Mouse (Mus musculus) liver, embryonic 16.5 days (tissue): ENCODE measurements around the gene Ppp2r2c. TPM values are rescaled to one million over a fixed set of nuclear protein-coding genes. Genes with fewer than 3 reads are reported as not detected.

Experiments used
- ATAC-seq: fragments of 200-750 bp; cut with Nextera tagmentation; 2 replicates; pipeline ENCODE4 v1.8.0; 2017; ENCODE audit warnings: low read depth, mild to moderate bottlenecking, moderate number of reproducible peaks, moderate library complexity
- H3K27ac ChIP-seq: fragments of 300-500 bp; sonication (generic); 2 replicates; pipeline ENCODE4 v1.5.1; 2014; ENCODE audit warnings: mild to moderate bottlenecking, low read length
- H3K27me3 ChIP-seq: fragments of 300-500 bp; sonication (generic); 2 replicates; pipeline ENCODE4 v1.6.1; 2014; ENCODE audit warnings: low read depth, low read length, mixed read lengths; ENCODE audit not compliant: control insufficient read depth, insufficient read depth
- H3K36me3 ChIP-seq: fragments of 300-500 bp; sonication (generic); 2 replicates; pipeline ENCODE4 v1.6.1; 2014; ENCODE audit warnings: mild to moderate bottlenecking; ENCODE audit not compliant: control insufficient read depth, insufficient read depth
- H3K4me1 ChIP-seq: fragments of 300-500 bp; sonication (generic); 2 replicates; pipeline ENCODE4 v1.6.1; 2014; ENCODE audit warnings: low read depth, low read length, mixed read lengths; ENCODE audit not compliant: control insufficient read depth
- H3K4me2 ChIP-seq: fragments of 300-500 bp; sonication (generic); 2 replicates; pipeline ENCODE4 v1.6.1; 2014; ENCODE audit warnings: low read depth, low read length, mixed read lengths
- H3K4me3 ChIP-seq: fragments of 300-500 bp; sonication (generic); 2 replicates; pipeline ENCODE4 v1.5.1; 2014; ENCODE audit warnings: low read depth, mild to moderate bottlenecking, low read length
- H3K9ac ChIP-seq: fragments of 300-500 bp; sonication (generic); 2 replicates; pipeline ENCODE4 v1.6.1; 2014; ENCODE audit warnings: low read depth, low read length
- H3K9me3 ChIP-seq: fragments of 300-500 bp; sonication (generic); replicated peaks from 2 replicates; pipeline ENCODE4 v1.6.1; 2016; ENCODE audit warnings: low read length; ENCODE audit not compliant: control insufficient read depth
- WGBS: fragments of 180-500 bp; shearing (Covaris S2); extraction: QIAGEN DNeasy Blood & Tissue Kit; methylation state at CpG from one replicate; pipeline ENCODE4 v1.1.7; 2014; ENCODE audit not compliant: insufficient replicate concordance; 5-methylcytosine and 5-hydroxymethylcytosine counted together
- polyA plus RNA-seq: library from polyadenylated mRNA; unstranded; fragments of >200 nt; fragmentation: Nextera tagmentation; extraction: Ambion mirVana; gene quantifications from 2 replicates; pipeline ENCODE4 v1.2.1, GENCODE M21; 2015

Ppp2r2c gene
- polyA plus RNA-seq, 1 experiment from 2014 or later, result 0.02 TPM

DNA sequence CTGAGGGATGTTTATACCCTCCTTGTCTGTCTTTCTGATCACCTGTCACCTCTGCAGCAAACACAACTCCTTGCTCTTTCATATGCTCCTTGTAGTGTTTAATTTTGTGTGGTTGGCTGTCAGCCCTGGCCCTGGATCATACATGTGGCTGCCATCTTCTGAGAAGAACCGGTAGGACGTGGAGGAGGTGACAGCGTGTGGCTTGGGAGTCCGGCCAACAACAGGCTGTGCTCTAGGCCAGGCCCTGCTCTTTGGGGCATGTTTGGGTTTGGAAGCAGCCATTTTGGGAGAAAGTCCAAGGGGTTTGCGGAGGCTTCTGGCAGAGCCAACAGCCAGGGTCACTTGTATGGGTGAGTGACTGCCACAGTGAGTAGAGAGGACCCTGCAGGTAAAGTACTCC is 12.3 kb downstream of the Ppp2r2c start:
- Histone ChIP-seq H3K4me3 (no peak overlapping the region), H3K9ac (no peak overlapping the region), H3K36me3 (no peaks in the 10 kb centered on the region), H3K27me3 (no peaks in the 10 kb centered on the region), H3K4me2 (no peak overlapping the region), H3K9me3 (no peaks in the 10 kb centered on the region), H3K4me1 (no peaks in the 10 kb centered on the region), H3K27ac (no peak overlapping the region)
- ATAC-seq, result no peak
- WGBS, result 73% methylated on average over 5 of the region's 5 CpGs

DNA sequence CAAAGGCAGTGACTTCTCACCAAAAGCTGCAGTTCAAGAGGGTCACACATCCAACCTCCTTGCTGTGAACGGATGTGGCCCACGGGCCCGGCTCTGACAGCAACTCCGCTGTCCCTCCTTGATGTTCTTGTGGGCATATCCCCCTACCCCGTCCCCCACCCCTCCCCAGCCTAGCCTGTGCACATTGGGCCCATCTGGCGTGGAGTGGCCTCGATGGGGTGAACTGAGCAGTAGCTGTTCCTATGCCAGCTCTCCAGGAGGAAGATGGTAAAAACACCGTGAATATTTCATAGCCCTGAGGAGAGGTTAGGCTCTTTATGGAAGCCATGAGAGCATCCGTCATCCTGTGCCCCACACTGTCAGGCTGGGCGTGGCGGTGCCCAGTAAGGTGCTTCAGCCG is 15.2 kb downstream of the Ppp2r2c start:
- Histone ChIP-seq H3K27me3 (no peaks in the 10 kb centered on the region), H3K36me3 (no peaks in the 10 kb centered on the region), H3K9me3 (no peaks in the 10 kb centered on the region), H3K27ac (no peak overlapping the region), H3K4me3 (no peak overlapping the region), H3K4me2 (no peak overlapping the region), H3K4me1 (no peaks in the 10 kb centered on the region), H3K9ac (no peak overlapping the region)
- ATAC-seq, result no peak
- WGBS, result 59% methylated on average over 12 of the region's 12 CpGs

DNA sequence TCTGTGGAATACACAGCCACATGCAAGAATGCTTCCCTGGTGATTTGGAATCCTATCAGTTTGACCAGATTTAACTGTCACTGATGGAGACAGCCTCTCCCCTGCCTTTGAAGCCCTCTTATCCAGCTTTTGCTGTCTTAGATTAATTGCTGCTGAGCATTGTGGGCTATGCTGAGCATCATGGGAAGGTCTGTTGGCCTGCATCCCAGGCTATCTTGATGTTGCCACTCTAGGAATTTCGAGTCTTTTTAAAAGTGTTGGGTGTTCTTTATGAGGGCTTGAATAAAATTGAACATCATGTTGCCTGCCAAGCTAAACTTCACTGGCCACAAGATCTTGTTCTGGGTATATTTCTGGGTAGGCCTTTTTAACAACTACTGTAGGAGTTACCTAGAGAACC is 16.8 kb downstream of the Ppp2r2c start:
- H3K27ac ChIP-seq, result no peak overlapping the region
- WGBS, result 32% methylated on average over 1 of the region's 1 CpGs
- ATAC-seq, result no peak
- no peak overlapping the region for H3K4me3 ChIP-seq
- H3K27me3 ChIP-seq, result no peaks in the 10 kb centered on the region
- H3K4me2 ChIP-seq, result no peak overlapping the region
- no peak overlapping the region for H3K9ac ChIP-seq
- H3K4me1 ChIP-seq, result no peaks in the 10 kb centered on the region
- H3K9me3 ChIP-seq, result no peaks in the 10 kb centered on the region
- H3K36me3 ChIP-seq, result no peaks in the 10 kb centered on the region

- Histone ChIP-seq H3K4me2 (no peak overlapping the region), H3K36me3 (no peaks in the 10 kb centered on the region), H3K27me3 (no peaks in the 10 kb centered on the region), H3K4me3 (no peak overlapping the region), H3K9ac (no peak overlapping the region), H3K4me1 (no peaks in the 10 kb centered on the region), H3K27ac (no peak overlapping the region), H3K9me3 (no peaks in the 10 kb centered on the region)
- WGBS, result 66% methylated on average over 5 of the region's 5 CpGs
- no peak for ATAC-seq
Observed at GRCm38 (mm10) chr5:36885595-36885994, 17.3 kb downstream of the Ppp2r2c start.

DNA sequence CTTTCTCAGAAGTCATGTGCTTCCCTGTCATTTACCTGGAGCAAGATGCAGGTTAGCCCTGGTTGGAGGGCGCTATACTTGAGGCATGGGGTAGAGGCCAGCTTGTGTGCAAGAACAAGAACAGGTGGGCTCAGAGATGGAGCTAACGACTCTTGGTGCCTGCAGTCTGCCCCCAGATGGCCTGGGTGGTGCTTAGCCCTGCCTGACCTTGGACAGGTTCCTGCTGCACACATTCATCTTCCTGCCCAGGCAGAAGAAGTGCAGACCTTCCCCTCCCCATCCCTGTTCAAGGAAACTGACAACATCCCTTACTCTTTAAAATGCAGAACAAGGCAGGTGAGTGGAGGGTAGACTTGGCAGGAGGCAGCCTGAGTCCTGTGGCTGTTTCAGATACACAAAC is 18.0 kb downstream of the Ppp2r2c start:
- no peaks in the 10 kb centered on the region for H3K36me3 ChIP-seq
- no peak overlapping the region for H3K4me2 ChIP-seq
- H3K27ac ChIP-seq, result no peak overlapping the region
- ATAC-seq, result no peak
- H3K9ac ChIP-seq, result no peak overlapping the region
- H3K27me3 ChIP-seq, result no peaks in the 10 kb centered on the region
- H3K4me3 ChIP-seq, result no peak overlapping the region
- WGBS, result 42% methylated on average over 2 of the region's 2 CpGs
- H3K4me1 ChIP-seq, result no peaks in the 10 kb centered on the region
- H3K9me3 ChIP-seq, result no peaks in the 10 kb centered on the region

GRCm38 (mm10) chr5:36886852-36887283 is 18.6 kb downstream of the Ppp2r2c start:
- H3K9ac ChIP-seq, result no peak overlapping the region
- no peak overlapping the region for H3K27ac ChIP-seq
- ATAC-seq, result no peak
- H3K27me3 ChIP-seq, result no peaks in the 10 kb centered on the region
- WGBS, result 53% methylated on average over 7 of the region's 7 CpGs
- H3K4me2 ChIP-seq, result no peak overlapping the region
- H3K4me3 ChIP-seq, result no peak overlapping the region
- H3K36me3 ChIP-seq, result no peaks in the 10 kb centered on the region
- H3K9me3 ChIP-seq, result no peaks in the 10 kb centered on the region
- no peaks in the 10 kb centered on the region for H3K4me1 ChIP-seq

- no peak overlapping the region for H3K4me2 ChIP-seq
- H3K4me1 ChIP-seq, result no peaks in the 10 kb centered on the region
- no peak overlapping the region for H3K4me3 ChIP-seq
- 31% methylated on average over 9 of the region's 9 CpGs for WGBS
- H3K9ac ChIP-seq, result no peak overlapping the region
- H3K9me3 ChIP-seq, result no peaks in the 10 kb centered on the region
- no peak overlapping the region for H3K27ac ChIP-seq
- H3K36me3 ChIP-seq, result no peaks in the 10 kb centered on the region
- ATAC-seq, result no peak
- no peaks in the 10 kb centered on the region for H3K27me3 ChIP-seq
Observed at GRCm38 (mm10) chr5:36887299-36887988, 19.1 kb downstream of the Ppp2r2c start.

DNA sequence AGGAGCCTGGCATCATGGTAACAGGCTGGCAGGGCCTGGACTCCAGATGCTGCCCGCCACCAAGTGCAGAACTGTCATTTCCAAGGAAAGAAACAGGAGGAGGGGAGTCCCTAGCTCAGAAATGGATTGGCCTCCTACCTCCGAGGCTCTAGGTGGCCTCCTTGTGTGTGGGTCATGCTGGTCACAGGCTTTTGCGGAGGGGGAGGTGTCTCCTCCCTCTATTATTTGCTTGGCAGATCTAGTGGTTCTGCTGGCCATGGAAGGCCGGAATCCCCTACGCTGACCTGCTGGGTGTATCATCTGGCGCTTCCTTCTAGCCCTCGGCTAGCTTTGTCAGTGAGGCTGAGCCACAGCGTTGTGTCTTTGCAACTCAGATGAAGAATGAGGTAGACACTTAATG is 20.2 kb downstream of the Ppp2r2c start:
- no peaks in the 10 kb centered on the region for H3K27me3 ChIP-seq
- no peak overlapping the region for H3K9ac ChIP-seq
- H3K4me1 ChIP-seq, result no peaks in the 10 kb centered on the region
- ATAC-seq, result no peak
- H3K4me2 ChIP-seq, result no peak overlapping the region
- no peaks in the 10 kb centered on the region for H3K9me3 ChIP-seq
- no peak overlapping the region for H3K4me3 ChIP-seq
- 71% methylated on average over 8 of the region's 8 CpGs for WGBS
- no peak overlapping the region for H3K27ac ChIP-seq
- H3K36me3 ChIP-seq, result no peaks in the 10 kb centered on the region

DNA sequence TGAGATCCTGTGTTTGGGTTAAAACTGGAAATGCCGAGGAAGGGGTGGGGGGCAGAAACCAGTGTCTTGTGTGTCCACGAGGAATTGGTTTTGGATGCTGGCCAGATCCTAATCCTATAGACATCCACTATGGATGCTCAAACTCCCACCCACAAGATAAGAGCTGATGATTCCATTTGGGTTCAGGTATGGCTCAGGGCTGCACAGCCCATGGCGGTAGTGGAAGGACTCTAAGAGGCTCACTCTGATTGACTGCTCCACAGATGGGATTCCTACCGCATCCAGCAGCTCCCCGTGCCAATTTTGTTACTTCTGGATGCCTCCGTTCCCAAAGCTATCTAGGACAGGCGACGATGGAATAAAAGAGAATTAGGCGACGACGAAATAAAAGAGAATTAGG is 20.6 kb downstream of the Ppp2r2c start:
- no peaks in the 10 kb centered on the region for H3K36me3 ChIP-seq
- no peak overlapping the region for H3K27ac ChIP-seq
- no peak overlapping the region for H3K9ac ChIP-seq
- ATAC-seq, result no peak
- whole genome bisulfite sequencing, result 70% methylated on average over 11 of the region's 11 CpGs
- no peak overlapping the region for H3K4me3 ChIP-seq
- H3K4me2 ChIP-seq, result no peak overlapping the region
- no peaks in the 10 kb centered on the region for H3K9me3 ChIP-seq
- no peaks in the 10 kb centered on the region for H3K4me1 ChIP-seq
- H3K27me3 ChIP-seq, result no peaks in the 10 kb centered on the region
